Mouse (Mus musculus): ENCODE data around the gene Plbd2. TPM values are rescaled to one million over a fixed set of nuclear protein-coding genes. Genes with fewer than 3 reads are reported as not detected.

The Plbd2 gene
- polyA plus RNA-seq (2011; ENCODE audit: insufficient read depth, insufficient read length, low replicate concordance, missing spikeins), result 2.3 and 9.9 TPM in 2 replicates

GRCm38 (mm10) chr5:120503144-120503795, at the start of gene Plbd2:
Gene Plbd2, minus strand, starts transcription at chr5:120503625.
- WGBS, result 0% methylated on average over 52 of the region's 55 CpGs
- Histone ChIP-seq H3K4me3 (replicated peaks; ENCODE audit: control insufficient read depth, low read depth, low read length) (peak within 1 kb of the TSS; percentile 70), H3K4me1 (ENCODE audit: control insufficient read depth, insufficient read depth, low read length) (peaks cover 3% of the 10 kb centered on the region), H3K27ac (ENCODE audit: control insufficient read depth, insufficient read depth, low read depth, low read length, poor library complexity) (peak within 1 kb of the TSS; percentile 5; the same call in 1 of the 2 replicates)
- TF ChIP-seq POLR2A (IDR thresholded peaks at IDR 0.05; ENCODE audit: borderline replicate concordance, control insufficient read depth, low read depth, low read length), result peak; percentile 66; the same call in 1 of the 2 replicates
- no peak for TF ChIP-seq CTCF (IDR thresholded peaks at IDR 0.05; ENCODE audit: control insufficient read depth, insufficient read depth, low read length)

- Histone ChIP-seq H3K4me1 (ENCODE audit: control insufficient read depth, insufficient read depth, low read length) (no peaks in the 10 kb centered on the region), H3K27ac (ENCODE audit: control insufficient read depth, insufficient read depth, low read depth, low read length, poor library complexity) (no peak overlapping the region), H3K4me3 (replicated peaks; ENCODE audit: control insufficient read depth, low read depth, low read length) (no peak overlapping the region)
- 100% methylated on average over 5 of the region's 5 CpGs for WGBS
- TF ChIP-seq POLR2A (IDR thresholded peaks at IDR 0.05; ENCODE audit: borderline replicate concordance, control insufficient read depth, low read depth, low read length) (no peak), CTCF (IDR thresholded peaks at IDR 0.05; ENCODE audit: control insufficient read depth, insufficient read depth, low read length) (no peak)
Observed at GRCm38 (mm10) chr5:120550673-120551072, 47.2 kb upstream of the Plbd2 start.

- H3K4me1 ChIP-seq (ENCODE audit: control insufficient read depth, insufficient read depth, low read length), result no peaks in the 10 kb centered on the region
- TF ChIP-seq CTCF (IDR thresholded peaks at IDR 0.05; ENCODE audit: control insufficient read depth, insufficient read depth, low read length) (no peak), POLR2A (IDR thresholded peaks at IDR 0.05; ENCODE audit: borderline replicate concordance, control insufficient read depth, low read depth, low read length) (no peak)
- H3K4me3 ChIP-seq (replicated peaks; ENCODE audit: control insufficient read depth, low read depth, low read length), result no peak overlapping the region
- 84% methylated on average over 5 of the region's 5 CpGs for WGBS
- no peak overlapping the region for H3K27ac ChIP-seq (ENCODE audit: control insufficient read depth, insufficient read depth, low read depth, low read length, poor library complexity)
Observed at GRCm38 (mm10) chr5:120550137-120550536, 46.7 kb upstream of the Plbd2 start.

GRCm38 (mm10) chr5:120548236-120548850, 44.9 kb upstream of the Plbd2 start:
- Histone ChIP-seq H3K4me1 (ENCODE audit: control insufficient read depth, insufficient read depth, low read length) (no peaks in the 10 kb centered on the region), H3K4me3 (replicated peaks; ENCODE audit: control insufficient read depth, low read depth, low read length) (no peak overlapping the region), H3K27ac (ENCODE audit: control insufficient read depth, insufficient read depth, low read depth, low read length, poor library complexity) (no peak overlapping the region)
- 92% methylated on average over 11 of the region's 11 CpGs for WGBS
- TF ChIP-seq CTCF (IDR thresholded peaks at IDR 0.05; ENCODE audit: control insufficient read depth, insufficient read depth, low read length), result no peak
- TF ChIP-seq POLR2A (IDR thresholded peaks at IDR 0.05; ENCODE audit: borderline replicate concordance, control insufficient read depth, low read depth, low read length), result no peak

- Histone ChIP-seq H3K4me1 (ENCODE audit: control insufficient read depth, insufficient read depth, low read length) (no peaks in the 10 kb centered on the region), H3K4me3 (replicated peaks; ENCODE audit: control insufficient read depth, low read depth, low read length) (no peak overlapping the region), H3K27ac (ENCODE audit: control insufficient read depth, insufficient read depth, low read depth, low read length, poor library complexity) (0 out of 2 replicates have a peak overlapping the region, but pooled peaks have one; percentile 15)
- 75% methylated on average over 5 of the region's 5 CpGs for WGBS
- TF ChIP-seq POLR2A (IDR thresholded peaks at IDR 0.05; ENCODE audit: borderline replicate concordance, control insufficient read depth, low read depth, low read length) (no peak), CTCF (IDR thresholded peaks at IDR 0.05; ENCODE audit: control insufficient read depth, insufficient read depth, low read length) (no peak)
Observed at GRCm38 (mm10) chr5:120536632-120537031, 33.2 kb upstream of the Plbd2 start.

GRCm38 (mm10) chr5:120536046-120536445, 32.6 kb upstream of the Plbd2 start:
- H3K4me1 ChIP-seq (ENCODE audit: control insufficient read depth, insufficient read depth, low read length), result no peaks in the 10 kb centered on the region
- no peak overlapping the region for H3K27ac ChIP-seq (ENCODE audit: control insufficient read depth, insufficient read depth, low read depth, low read length, poor library complexity)
- H3K4me3 ChIP-seq (replicated peaks; ENCODE audit: control insufficient read depth, low read depth, low read length), result no peak overlapping the region
- 85% methylated on average over 9 of the region's 13 CpGs for WGBS
- no peak for TF ChIP-seq POLR2A (IDR thresholded peaks at IDR 0.05; ENCODE audit: borderline replicate concordance, control insufficient read depth, low read depth, low read length)

- no peak overlapping the region for H3K27ac ChIP-seq (ENCODE audit: control insufficient read depth, insufficient read depth, low read depth, low read length, poor library complexity)
- H3K4me3 ChIP-seq (replicated peaks; ENCODE audit: control insufficient read depth, low read depth, low read length), result no peak overlapping the region
- TF ChIP-seq POLR2A (IDR thresholded peaks at IDR 0.05; ENCODE audit: borderline replicate concordance, control insufficient read depth, low read depth, low read length), result no peak
- TF ChIP-seq CTCF (IDR thresholded peaks at IDR 0.05; ENCODE audit: control insufficient read depth, insufficient read depth, low read length), result no peak
- no peaks in the 10 kb centered on the region for H3K4me1 ChIP-seq (ENCODE audit: control insufficient read depth, insufficient read depth, low read length)
- 97% methylated on average over 2 of the region's 2 CpGs for WGBS
Observed at GRCm38 (mm10) chr5:120534686-120535075, 31.3 kb upstream of the Plbd2 start.

- Histone ChIP-seq H3K4me1 (ENCODE audit: control insufficient read depth, insufficient read depth, low read length) (no peaks in the 10 kb centered on the region), H3K27ac (ENCODE audit: control insufficient read depth, insufficient read depth, low read depth, low read length, poor library complexity) (no peak overlapping the region), H3K4me3 (replicated peaks; ENCODE audit: control insufficient read depth, low read depth, low read length) (no peak overlapping the region)
- TF ChIP-seq POLR2A (IDR thresholded peaks at IDR 0.05; ENCODE audit: borderline replicate concordance, control insufficient read depth, low read depth, low read length) (no peak), CTCF (IDR thresholded peaks at IDR 0.05; ENCODE audit: control insufficient read depth, insufficient read depth, low read length) (no peak)
- WGBS, result 85% methylated on average over 15 of the region's 15 CpGs
Observed at GRCm38 (mm10) chr5:120534071-120534685, 30.8 kb upstream of the Plbd2 start.
